In genomic region chr10:81408424-81408729, GRCm38 (mm10) we compare ENCODE assay signal across 9 mouse cellular contexts. TPM values are rescaled to one million over a fixed set of nuclear protein-coding genes. Genes with fewer than 3 reads are reported as not detected.
DNase-seq lines count a peak whose midpoint lies in the region; ATAC-seq and TF ChIP-seq lines count a peak whose summit lies in the region.
"Had no signal": no experiment of that assay in that cellular context is flagged by ENCODE, and none has a peak within 500 bp of the region (broad histone marks: within the 10 kb centered on the region; RNA-seq: fewer than 3 reads in every experiment).

No protein-coding gene starts in this region.

- no peak for DNase-seq in hindbrain, embryonic 11.5 days (ENCODE audit: low spot score)
- DNase-seq in spleen, adult 2 months (ENCODE audit: low read depth in 1 of 2, low spot score in 2 of 2) = no peak
- DNase-seq in spleen, postnatal 4 days (ENCODE audit: low spot score in 2 of 2) = no peak
- no peak for DNase-seq in left cerebral cortex, adult 9 months (ENCODE audit: low spot score in 2 of 2)
- no peak for DNase-seq in adipocyte (ENCODE audit: low spot score)
- DNase-seq: right cerebral cortex, adult 18-20 months had no signal

- H3K27me3 ChIP-seq in hindbrain, embryonic 11.5 days (ENCODE audit: control insufficient read depth, insufficient read depth, low read length) = peaks cover 22% of the 10 kb centered on the region
- peaks cover 3% of the 10 kb centered on the region; the same call in 1 of the 2 replicates for H3K27me3 ChIP-seq in hindbrain, embryonic 16.5 days (replicated peaks; ENCODE audit: control insufficient read depth, insufficient read depth, low read length)
- H3K27me3 ChIP-seq in spleen, adult 2 months (ENCODE audit: control insufficient read depth, insufficient read depth, low read length) = no peaks in the 10 kb centered on the region
- peaks cover 24% of the 10 kb centered on the region for H3K27me3 ChIP-seq in limb, embryonic 13.5 days

- no peaks in the 10 kb centered on the region for H3K36me3 ChIP-seq in hindbrain, embryonic 11.5 days (ENCODE audit: control insufficient read depth, insufficient read depth, low read length)
- peaks cover 21% of the 10 kb centered on the region for H3K36me3 ChIP-seq in hindbrain, embryonic 16.5 days (ENCODE audit: control insufficient read depth, insufficient read depth, low read length)
- H3K36me3 ChIP-seq in spleen, adult 2 months (ENCODE audit: control insufficient read depth, insufficient read depth, low read length) = peaks cover 6% of the 10 kb centered on the region; the same call in 1 of the 2 replicates
- H3K36me3 ChIP-seq in limb, embryonic 13.5 days = peaks cover 71% of the 10 kb centered on the region

- TF ChIP-seq POLR2A in spleen, adult 2 months (IDR thresholded peaks at IDR 0.05; ENCODE audit: low read depth, low read length) = no peak

- peaks cover 26% of the 10 kb centered on the region for H3K4me1 ChIP-seq in hindbrain, embryonic 11.5 days (replicated peaks; ENCODE audit: control insufficient read depth, insufficient read depth, low read length)
- peaks cover 36% of the 10 kb centered on the region for H3K4me1 ChIP-seq in hindbrain, embryonic 16.5 days (ENCODE audit: control insufficient read depth, insufficient read depth, low read depth, low read length)
- peaks cover 31% of the 10 kb centered on the region for H3K4me1 ChIP-seq in spleen, adult 2 months (ENCODE audit: control insufficient read depth, insufficient read depth, insufficient read length)
- peaks cover 87% of the 10 kb centered on the region for H3K4me1 ChIP-seq in limb, embryonic 13.5 days

- peak overlapping the region; percentile 53; the same call in 1 of the 2 replicates for H3K27ac ChIP-seq in hindbrain, embryonic 11.5 days (ENCODE audit: low read depth, low read length)
- no peak overlapping the region for H3K27ac ChIP-seq in hindbrain, embryonic 16.5 days (ENCODE audit: low read depth, low read length)
- peak overlapping the region; percentile 23 for H3K27ac ChIP-seq in spleen, adult 2 months (ENCODE audit: insufficient read depth, low read length)
- peak overlapping the region; percentile 48; the same call in 1 of the 2 replicates for H3K27ac ChIP-seq in limb, embryonic 13.5 days
- H3K27ac ChIP-seq: midbrain, embryonic 15.5 days had no signal

- ATAC-seq in hindbrain, embryonic 11.5 days (ENCODE audit: low FRiP score) = no peak
- no peak for ATAC-seq in hindbrain, embryonic 16.5 days
- ATAC-seq in limb, embryonic 13.5 days (ENCODE audit: low FRiP score, low read depth) = no peak
- ATAC-seq: midbrain, embryonic 15.5 days had no signal

- 37% methylated on average over 13 of the region's 13 CpGs for WGBS in hindbrain, embryonic 11.5 days
- 50% methylated on average over 13 of the region's 13 CpGs for WGBS in hindbrain, embryonic 16.5 days
- 72% methylated on average over 13 of the region's 13 CpGs for whole genome bisulfite sequencing in spleen, adult 2 months
- WGBS in limb, embryonic 13.5 days = 44% methylated on average over 13 of the region's 13 CpGs

- no peaks in the 10 kb centered on the region for H3K9me3 ChIP-seq in hindbrain, embryonic 11.5 days (ENCODE audit: control insufficient read depth, low read length)
- no peaks in the 10 kb centered on the region for H3K9me3 ChIP-seq in hindbrain, embryonic 16.5 days (ENCODE audit: control insufficient read depth, low read length)
- no peaks in the 10 kb centered on the region for H3K9me3 ChIP-seq in limb, embryonic 13.5 days
- H3K9me3 ChIP-seq: midbrain, embryonic 15.5 days had no signal

- no peak overlapping the region for H3K9ac ChIP-seq in hindbrain, embryonic 11.5 days (ENCODE audit: low read depth, low read length)
- H3K9ac ChIP-seq in hindbrain, embryonic 16.5 days (ENCODE audit: low read depth, low read length) = no peak overlapping the region
- no peak overlapping the region for H3K9ac ChIP-seq in limb, embryonic 13.5 days
- H3K9ac ChIP-seq: midbrain, embryonic 15.5 days had no signal

- no peak overlapping the region for H3K4me3 ChIP-seq in hindbrain, embryonic 11.5 days (ENCODE audit: low read depth, low read length)
- H3K4me3 ChIP-seq in hindbrain, embryonic 16.5 days (ENCODE audit: low read length) = no peak overlapping the region
- H3K4me3 ChIP-seq in spleen, adult 2 months (ENCODE audit: extremely low read depth, insufficient read depth, insufficient read length) = no peak overlapping the region
- H3K4me3 ChIP-seq in limb, embryonic 13.5 days = no peak overlapping the region
- H3K4me3 ChIP-seq: midbrain, embryonic 15.5 days had no signal

- TF ChIP-seq CTCF in spleen, adult 2 months (IDR thresholded peaks at IDR 0.05; ENCODE audit: extremely low read depth, insufficient read depth, insufficient read length, insufficient replicate concordance) = no peak

- H3K4me2 ChIP-seq in hindbrain, embryonic 11.5 days (replicated peaks; ENCODE audit: low read depth, low read length) = no peak overlapping the region
- H3K4me2 ChIP-seq in hindbrain, embryonic 16.5 days (ENCODE audit: low read length) = no peak overlapping the region
- H3K4me2 ChIP-seq in limb, embryonic 13.5 days (replicated peaks) = no peak overlapping the region
- H3K4me2 ChIP-seq: midbrain, embryonic 15.5 days had no signal

RNA-seq across cellular contexts. Expression of gene Smim24, which starts 15.5 kb away (rescaled TPM):
- 2.7 and 4.1 TPM in 2 replicates for polyA plus RNA-seq in hindbrain, embryonic 11.5 days (2014; fragmentation: Nextera tagmentation; extraction: Ambion mirVana)
- 1.6 and 2.3 TPM in 2 replicates for polyA plus RNA-seq in hindbrain, embryonic 16.5 days (2015; fragmentation: Nextera tagmentation; extraction: Ambion mirVana)
- polyA plus RNA-seq in spleen, adult 2 months (2012; rRNA removed) = 18.3 and 22.9 TPM in 2 replicates
- polyA plus RNA-seq in limb, embryonic 13.5 days (2015; fragmentation: Nextera tagmentation; extraction: Ambion mirVana) = 4.2 and 4.7 TPM in 2 replicates

RNA-seq across cellular contexts. Expression of gene Gm48552, which starts 19.6 kb away (rescaled TPM):
- polyA plus RNA-seq in hindbrain, embryonic 11.5 days (2014; fragmentation: Nextera tagmentation; extraction: Ambion mirVana) = 0.49 and 1.0 TPM in 2 replicates
- 1.5 and 2.2 TPM in 2 replicates for polyA plus RNA-seq in hindbrain, embryonic 16.5 days (2015; fragmentation: Nextera tagmentation; extraction: Ambion mirVana)
- 2.9 and 6.4 TPM in 2 replicates for polyA plus RNA-seq in spleen, adult 2 months (2012; rRNA removed)
- polyA plus RNA-seq in limb, embryonic 13.5 days (2015; fragmentation: Nextera tagmentation; extraction: Ambion mirVana) = 1.7 and 1.9 TPM in 2 replicates

RNA-seq across cellular contexts. Expression of gene Gm48551, which starts 24.1 kb away (rescaled TPM):
- 2.2 and 3.2 TPM in 2 replicates for polyA plus RNA-seq in hindbrain, embryonic 11.5 days (2014; fragmentation: Nextera tagmentation; extraction: Ambion mirVana)
- 7.9 and 9.4 TPM in 2 replicates for polyA plus RNA-seq in hindbrain, embryonic 16.5 days (2015; fragmentation: Nextera tagmentation; extraction: Ambion mirVana)
- polyA plus RNA-seq in spleen, adult 2 months (2012; rRNA removed) = 2.3 and 2.9 TPM in 2 replicates
- polyA plus RNA-seq in limb, embryonic 13.5 days (2015; fragmentation: Nextera tagmentation; extraction: Ambion mirVana) = 3.3 and 4.0 TPM in 2 replicates

RNA-seq across cellular contexts. Expression of gene Dohh, which starts 24.1 kb away (rescaled TPM):
- polyA plus RNA-seq in hindbrain, embryonic 11.5 days (2014; fragmentation: Nextera tagmentation; extraction: Ambion mirVana) = 44.8 and 52.6 TPM in 2 replicates
- polyA plus RNA-seq in hindbrain, embryonic 16.5 days (2015; fragmentation: Nextera tagmentation; extraction: Ambion mirVana) = 99.8 and 108 TPM in 2 replicates
- 47.9 and 71.7 TPM in 2 replicates for polyA plus RNA-seq in spleen, adult 2 months (2012; rRNA removed)
- polyA plus RNA-seq in limb, embryonic 13.5 days (2015; fragmentation: Nextera tagmentation; extraction: Ambion mirVana) = 72.7 and 79.4 TPM in 2 replicates

RNA-seq across cellular contexts. Expression of gene Fzr1, which starts 30.1 kb away (rescaled TPM):
- polyA plus RNA-seq in hindbrain, embryonic 11.5 days (2014; fragmentation: Nextera tagmentation; extraction: Ambion mirVana) = 83.0 and 92.1 TPM in 2 replicates
- 149 and 156 TPM in 2 replicates for polyA plus RNA-seq in hindbrain, embryonic 16.5 days (2015; fragmentation: Nextera tagmentation; extraction: Ambion mirVana)
- polyA plus RNA-seq in spleen, adult 2 months (2012; rRNA removed) = 127 and 128 TPM in 2 replicates
- 111 and 112 TPM in 2 replicates for polyA plus RNA-seq in limb, embryonic 13.5 days (2015; fragmentation: Nextera tagmentation; extraction: Ambion mirVana)
